Mouse (Mus musculus): ENCODE data around the gene Cbln3. TPM values are rescaled to one million over a fixed set of nuclear protein-coding genes. Genes with fewer than 3 reads are reported as not detected.

Gene Cbln3
- total and polyA plus RNA-seq, 3 experiments = 0.17 to 0.26 (median 0.24) TPM

DNA sequence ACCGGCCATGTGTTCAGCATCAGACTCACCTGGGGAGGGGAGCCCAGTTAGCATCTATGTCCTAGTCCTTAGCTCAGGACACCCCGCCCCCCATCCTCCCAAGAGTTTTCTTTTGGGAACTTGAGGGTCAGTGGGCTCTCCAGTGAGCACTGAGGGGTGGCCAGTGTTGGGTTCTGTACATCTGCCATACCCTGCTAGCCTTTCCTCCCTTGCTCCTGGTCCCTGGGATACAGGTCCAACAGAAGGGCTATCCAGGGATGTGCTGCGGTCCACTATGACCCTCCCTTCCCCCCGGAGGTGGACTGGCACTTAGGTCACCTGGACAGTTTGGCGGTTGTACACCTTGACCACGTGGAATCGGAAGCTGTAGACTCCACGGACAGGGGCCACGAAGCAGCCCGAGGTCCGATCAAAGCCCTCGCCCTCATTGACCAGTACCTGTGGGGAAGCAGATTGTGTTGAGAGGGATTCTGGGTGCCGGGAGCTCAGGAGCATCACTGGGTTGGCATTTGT, 987 bp downstream of the Cbln3 start:
- Histone ChIP-seq H3K4me1 (ENCODE audit: control insufficient read depth in 1 of 2, insufficient read depth in 2 of 2) (peaks cover 40 to 69% of the 10 kb centered on the region in 2 experiments), H3K9me3 (replicated peaks; ENCODE audit: low read length) (no peaks in the 10 kb centered on the region), H3K4me2 (ENCODE audit: insufficient read depth, low read depth, poor library complexity, severe bottlenecking) (no peak overlapping the region), H3K27ac (ENCODE audit: insufficient read depth, low read depth) (no peak overlapping the region), H3K79me2 (replicated peaks; ENCODE audit: control insufficient read depth, extremely low read depth, insufficient read depth, poor library complexity, severe bottlenecking) (peaks cover 11% of the 10 kb centered on the region), H3K27me3 (replicated peaks) (no peaks in the 10 kb centered on the region), H3K9ac (ENCODE audit: insufficient read depth, low read depth) (no peak overlapping the region), H3K4me3 (replicated peaks in 1 of 3; ENCODE audit: low read depth in 2 of 3, low read length in 2 of 3, poor library complexity in 1 of 3) (no peak overlapping the region), H3K36me3 (replicated peaks in 1 of 2; ENCODE audit: control insufficient read depth in 1 of 2, insufficient read depth in 1 of 2, low read length in 1 of 2) (peaks cover 16 to 19% of the 10 kb centered on the region in 2 experiments)
- TF ChIP-seq ZC3H11A (IDR thresholded peaks at IDR 0.05; ENCODE audit: low read depth, low read length) = no peak
- no peak for TF ChIP-seq TBP (conservative IDR thresholded peaks at IDR 0.05; ENCODE audit: low read depth, low read length)
- TF ChIP-seq EP300 (IDR thresholded peaks at IDR 0.05; ENCODE audit: low read length) = no peak
- no peak for TF ChIP-seq RCOR1 (conservative IDR thresholded peaks at IDR 0.05; ENCODE audit: low read depth, low read length)
- no peak for TF ChIP-seq MEF2A (IDR thresholded peaks at IDR 0.05; ENCODE audit: borderline replicate concordance, low read depth, low read length)
- TF ChIP-seq USF1 (IDR thresholded peaks at IDR 0.05; ENCODE audit: low read depth, low read length) = no peak
- TF ChIP-seq CHD1 (IDR thresholded peaks at IDR 0.05; ENCODE audit: low read depth, low read length) = no peak
- no peak for TF ChIP-seq MAZ (IDR thresholded peaks at IDR 0.05; ENCODE audit: low read depth, low read length)
- no peak for TF ChIP-seq BHLHE40 (IDR thresholded peaks at IDR 0.05; ENCODE audit: low read depth, low read length)
- no peak for TF ChIP-seq ETS1 (conservative IDR thresholded peaks at IDR 0.05; ENCODE audit: low read depth, low read length)
- no peak for TF ChIP-seq NELFE (IDR thresholded peaks at IDR 0.05; ENCODE audit: low read depth, low read length)
- no peak for TF ChIP-seq ZNF384 (IDR thresholded peaks at IDR 0.05; ENCODE audit: low read depth, low read length)
- TF ChIP-seq POLR2A (IDR thresholded peaks at IDR 0.05; ENCODE audit: low read depth, low read length) = no peak
- no peak for TF ChIP-seq HCFC1 (IDR thresholded peaks at IDR 0.05; ENCODE audit: low read depth, low read length)
- DNase-seq (ENCODE audit: extremely low read depth) = no peak
- dilution Hi-C loops (cut with MboI; ENCODE audit: extremely low pct_ligation_motif_present, extremely low pct_unique_long_range_greater_than_20kb, low sequenced_read_pairs) = no loop called here
- in situ Hi-C loops (cut with MboI; ENCODE audit: low pct_ligation_motif_present, low pct_unique_long_range_greater_than_20kb, low sequenced_read_pairs) = no loop called here

DNA sequence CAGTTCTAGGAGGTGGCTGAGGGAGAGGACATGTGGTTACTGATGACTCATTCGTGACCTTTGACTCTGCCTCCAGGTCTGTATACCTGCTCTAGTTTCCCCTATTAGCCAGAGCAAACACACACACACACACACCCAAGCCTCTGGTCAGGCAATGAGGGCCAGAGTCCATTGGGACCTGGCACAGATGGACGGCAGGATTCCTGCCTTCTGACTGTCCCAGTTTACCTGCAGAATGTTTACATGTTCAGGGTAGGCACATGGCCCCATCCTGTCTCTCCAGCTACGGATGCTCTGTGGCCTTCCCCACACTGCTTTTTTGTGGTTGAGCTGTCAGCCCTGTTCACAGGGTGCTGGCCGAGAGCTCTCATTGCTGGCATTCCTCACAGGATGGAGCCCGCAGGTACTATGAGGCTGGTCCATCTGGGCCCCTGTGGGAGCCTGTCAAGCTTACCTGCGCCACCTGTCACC, 2.0 kb downstream of the Cbln3 start:
- in situ Hi-C loops (cut with MboI; ENCODE audit: low pct_ligation_motif_present, low pct_unique_long_range_greater_than_20kb, low sequenced_read_pairs) = no loop called here
- no peaks in the 10 kb centered on the region for H3K9me3 ChIP-seq (replicated peaks; ENCODE audit: low read length)
- H3K27me3 ChIP-seq (replicated peaks) = no peaks in the 10 kb centered on the region
- TF ChIP-seq UBTF (IDR thresholded peaks at IDR 0.05; ENCODE audit: low read depth, low read length) (no peak), ETS1 (conservative IDR thresholded peaks at IDR 0.05; ENCODE audit: low read depth, low read length) (no peak), MEF2A (IDR thresholded peaks at IDR 0.05; ENCODE audit: borderline replicate concordance, low read depth, low read length) (no peak), E2F4 (IDR thresholded peaks at IDR 0.05; ENCODE audit: insufficient replicate concordance, low read depth, low read length) (no peak), JUN (IDR thresholded peaks at IDR 0.05; ENCODE audit: insufficient read depth, low read depth, low read length) (no peak), MYC (IDR thresholded peaks at IDR 0.05; ENCODE audit: low read depth, low read length) (no peak), TCF12 (IDR thresholded peaks at IDR 0.05; ENCODE audit: low read depth, low read length) (no peak), RAD21 (IDR thresholded peaks at IDR 0.05; ENCODE audit: low read depth, low read length) (no peak), NRF1 (IDR thresholded peaks at IDR 0.05; ENCODE audit: low read depth, low read length) (no peak), CHD2 (IDR thresholded peaks at IDR 0.05; ENCODE audit: low read length) (no peak), KAT2A (IDR thresholded peaks at IDR 0.05; ENCODE audit: insufficient replicate concordance, low read length) (no peak), GABPA (IDR thresholded peaks at IDR 0.05; ENCODE audit: insufficient replicate concordance, low read depth, low read length) (no peak), POLR2A (IDR thresholded peaks at IDR 0.05; ENCODE audit: low read depth, low read length) (no peak), MAZ (IDR thresholded peaks at IDR 0.05; ENCODE audit: low read depth, low read length) (no peak)
- dilution Hi-C loops (cut with MboI; ENCODE audit: extremely low pct_ligation_motif_present, extremely low pct_unique_long_range_greater_than_20kb, low sequenced_read_pairs) = no loop called here
- no peak overlapping the region; the same call in 1 of the 2 replicates for H3K27ac ChIP-seq (ENCODE audit: insufficient read depth, low read depth)
- H3K36me3 ChIP-seq (replicated peaks in 1 of 2; ENCODE audit: control insufficient read depth in 1 of 2, insufficient read depth in 1 of 2, low read length in 1 of 2) = peaks cover 6 to 9% of the 10 kb centered on the region in 2 experiments
- peaks cover 32 to 59% of the 10 kb centered on the region in 2 experiments for H3K4me1 ChIP-seq (ENCODE audit: control insufficient read depth in 1 of 2, insufficient read depth in 2 of 2)
- H3K4me3 ChIP-seq (replicated peaks in 1 of 3; ENCODE audit: low read depth in 2 of 3, low read length in 2 of 3, poor library complexity in 1 of 3) = peak overlapping the region in 1 of 3 experiments; percentile 31
- H3K79me2 ChIP-seq (replicated peaks; ENCODE audit: control insufficient read depth, extremely low read depth, insufficient read depth, poor library complexity, severe bottlenecking) = peaks cover under 1% of the 10 kb centered on the region; the same call in 1 of the 2 replicates
- no peak overlapping the region for H3K4me2 ChIP-seq (ENCODE audit: insufficient read depth, low read depth, poor library complexity, severe bottlenecking)
- H3K9ac ChIP-seq (ENCODE audit: insufficient read depth, low read depth) = no peak overlapping the region
- no peak for DNase-seq (ENCODE audit: extremely low read depth)

All from CH12.LX (cell line).